Mouse (Mus musculus) intestine, postnatal 0 days (tissue): ENCODE measurements around the gene Zfp112. TPM values are rescaled to one million over a fixed set of nuclear protein-coding genes. Genes with fewer than 3 reads are reported as not detected.
A peak's percentile ranks its signal among the peaks of the same experiment; 100 is the strongest.
"Not testable (repeated sequence)": the region's sequence is repeated elsewhere in the genome, so short reads cannot be mapped to it uniquely, and the experiment has no call there.

Experiments used
- ATAC-seq: fragments of 200-750 bp; cut with Nextera tagmentation; 2 replicates; pipeline ENCODE4 v1.8.0; 2017; ENCODE audit warnings: mild to moderate bottlenecking, moderate TSS enrichment, moderate library complexity
- H3K27ac ChIP-seq: fragments of 300-500 bp; sonication (generic); 2 replicates; pipeline ENCODE4 v1.5.1; 2014; ENCODE audit warnings: mild to moderate bottlenecking, low read depth, low read length, moderate library complexity
- H3K27me3 ChIP-seq: fragments of 300-500 bp; sonication (generic); replicated peaks from 2 replicates; pipeline ENCODE4 v1.6.1; 2014; ENCODE audit warnings: low read length, mixed read lengths; ENCODE audit not compliant: control insufficient read depth, insufficient read depth
- H3K36me3 ChIP-seq: fragments of 300-500 bp; sonication (generic); 2 replicates; pipeline ENCODE4 v1.6.1; 2014; ENCODE audit warnings: mild to moderate bottlenecking, moderate library complexity; ENCODE audit not compliant: control insufficient read depth, insufficient read depth
- H3K4me1 ChIP-seq: fragments of 300-500 bp; sonication (generic); replicated peaks from 2 replicates; pipeline ENCODE4 v1.6.1; 2014; ENCODE audit warnings: antibody characterized with exemption, low read length, mixed read lengths; ENCODE audit not compliant: control insufficient read depth, insufficient read depth
- H3K4me2 ChIP-seq: fragments of 300-500 bp; sonication (generic); replicated peaks from 2 replicates; pipeline ENCODE4 v1.6.1; 2014; ENCODE audit warnings: low read depth, mild to moderate bottlenecking, moderate library complexity
- H3K4me3 ChIP-seq: fragments of 300-500 bp; sonication (generic); 2 replicates; pipeline ENCODE4 v1.5.1; 2014; ENCODE audit warnings: low read depth, low read length
- H3K9ac ChIP-seq: fragments of 300-500 bp; sonication (generic); 2 replicates; pipeline ENCODE4 v1.6.1; 2014; ENCODE audit warnings: mild to moderate bottlenecking, low read depth, low read length
- H3K9me3 ChIP-seq: fragments of 300-500 bp; sonication (generic); 2 replicates; pipeline ENCODE4 v1.6.1; 2016; ENCODE audit warnings: mixed run types; ENCODE audit not compliant: control insufficient read depth
- CTCF ChIP-seq: sonication (generic); IDR thresholded peaks from 2 replicates; pipeline ENCODE4 v1.5.1; 2016; ENCODE audit warnings: low read depth, mild to moderate bottlenecking, control low read depth, antibody characterized with exemption, moderate library complexity
- WGBS: fragments of 180-500 bp; shearing (Covaris S2); extraction: QIAGEN DNeasy Blood & Tissue Kit; methylation state at CpG from one replicate; pipeline ENCODE4 v1.1.7; 2014; 5-methylcytosine and 5-hydroxymethylcytosine counted together
- polyA plus RNA-seq: library from polyadenylated mRNA; unstranded; fragments of >200 nt; fragmentation: Nextera tagmentation; extraction: Ambion mirVana; gene quantifications from 2 replicates; pipeline ENCODE4 v1.2.1, GENCODE M21; 2015

Zfp112 gene
- 2.0 and 2.2 TPM in 2 replicates for polyA plus RNA-seq

- TF ChIP-seq CTCF, result no peak
- peak; percentile 98 for ATAC-seq
- peaks cover 6% of the 10 kb centered on the region; the same call in 1 of the 2 replicates for H3K36me3 ChIP-seq
- peak within 1 kb of the TSS; percentile 58 for H3K9ac ChIP-seq
- H3K4me3 ChIP-seq, result peak within 1 kb of the TSS; percentile 71
- WGBS, result 3% methylated on average over 23 of the region's 23 CpGs
- peaks cover 9% of the 10 kb centered on the region; the same call in 1 of the 2 replicates for H3K9me3 ChIP-seq
- H3K4me2 ChIP-seq, result peak within 1 kb of the TSS; percentile 86
- no peaks in the 10 kb centered on the region for H3K4me1 ChIP-seq
- peak within 1 kb of the TSS; percentile 81 for H3K27ac ChIP-seq
- H3K27me3 ChIP-seq, result no peaks in the 10 kb centered on the region
These were observed at the start of gene Zfp112 for GRCm38 (mm10) chr7:24112156-24112856. Gene Zfp112 (plus strand): TSS chr7:24112314.

- not testable (repeated sequence) for H3K27ac ChIP-seq, H3K9ac ChIP-seq, H3K36me3 ChIP-seq, H3K4me3 ChIP-seq, H3K9me3 ChIP-seq, H3K27me3 ChIP-seq, H3K4me1 ChIP-seq, H3K4me2 ChIP-seq
- 40% methylated on average over 1 of the region's 1 CpGs for WGBS
- peak; percentile 41; the same call in 1 of the 2 replicates for ATAC-seq
These were observed 37.7 kb upstream of the Zfp112 start for GRCm38 (mm10) chr7:24074424-24074823.

- H3K27ac ChIP-seq, result peak within 1 kb of the TSS; percentile 79
- peak within 1 kb of the TSS; percentile 80 for H3K4me2 ChIP-seq
- H3K9me3 ChIP-seq, result no peaks in the 10 kb centered on the region
- H3K4me1 ChIP-seq, result no peaks in the 10 kb centered on the region
- H3K4me3 ChIP-seq, result peak within 1 kb of the TSS; percentile 93
- no peak for TF ChIP-seq CTCF
- ATAC-seq, result peak; percentile 99
- peak within 1 kb of the TSS; percentile 65 for H3K9ac ChIP-seq
- WGBS, result 16% methylated on average over 44 of the region's 44 CpGs
- H3K27me3 ChIP-seq, result no peaks in the 10 kb centered on the region
- H3K36me3 ChIP-seq, result peaks cover 6% of the 10 kb centered on the region; the same call in 1 of the 2 replicates
These were observed 30.3 kb upstream of the Zfp112 start, which contains the start of gene Zfp180 for GRCm38 (mm10) chr7:24081634-24082431. Gene Zfp180 (plus strand): TSS chr7:24081924.

- Histone ChIP-seq H3K4me1 (no peaks in the 10 kb centered on the region), H3K9ac (peak overlapping the region; percentile 65), H3K27ac (peak overlapping the region; percentile 79), H3K27me3 (no peaks in the 10 kb centered on the region), H3K36me3 (peaks cover 9% of the 10 kb centered on the region; the same call in 1 of the 2 replicates), H3K4me2 (peak overlapping the region; percentile 80), H3K9me3 (no peaks in the 10 kb centered on the region), H3K4me3 (peak overlapping the region; percentile 93)
- 34% methylated on average over 15 of the region's 15 CpGs for WGBS
- TF ChIP-seq CTCF, result no peak
- ATAC-seq, result 0 out of 2 replicates have a peak, but pooled peaks have one; percentile 17
These were observed 29.5 kb upstream of the Zfp112 start for GRCm38 (mm10) chr7:24082457-24083235.

- Histone ChIP-seq H3K4me3 (no peak overlapping the region), H3K27me3 (no peaks in the 10 kb centered on the region), H3K4me1 (no peaks in the 10 kb centered on the region), H3K4me2 (no peak overlapping the region), H3K9ac (no peak overlapping the region), H3K36me3 (peaks cover 9% of the 10 kb centered on the region; the same call in 1 of the 2 replicates), H3K9me3 (no peaks in the 10 kb centered on the region), H3K27ac (0 out of 2 replicates have a peak overlapping the region, but pooled peaks have one; percentile 7)
- WGBS, result 97% methylated on average over 4 of the region's 4 CpGs
- ATAC-seq, result no peak
- no peak for TF ChIP-seq CTCF
These were observed 25.2 kb upstream of the Zfp112 start for GRCm38 (mm10) chr7:24086871-24087270.
